Mouse (Mus musculus) liver, embryonic 16.5 days (tissue): ENCODE results near the gene Sec61g. TPM values are rescaled to one million over a fixed set of nuclear protein-coding genes. Genes with fewer than 3 reads are reported as not detected.

Source experiments
- ATAC-seq: fragments of 200-750 bp; cut with Nextera tagmentation; 2 replicates; pipeline ENCODE4 v1.8.0; 2017; ENCODE audit warnings: low read depth, mild to moderate bottlenecking, moderate number of reproducible peaks, moderate library complexity
- H3K27ac ChIP-seq: fragments of 300-500 bp; sonication (generic); 2 replicates; pipeline ENCODE4 v1.5.1; 2014; ENCODE audit warnings: mild to moderate bottlenecking, low read length
- H3K27me3 ChIP-seq: fragments of 300-500 bp; sonication (generic); 2 replicates; pipeline ENCODE4 v1.6.1; 2014; ENCODE audit warnings: low read depth, low read length, mixed read lengths; ENCODE audit not compliant: control insufficient read depth, insufficient read depth
- H3K36me3 ChIP-seq: fragments of 300-500 bp; sonication (generic); 2 replicates; pipeline ENCODE4 v1.6.1; 2014; ENCODE audit warnings: mild to moderate bottlenecking; ENCODE audit not compliant: control insufficient read depth, insufficient read depth
- H3K4me1 ChIP-seq: fragments of 300-500 bp; sonication (generic); 2 replicates; pipeline ENCODE4 v1.6.1; 2014; ENCODE audit warnings: low read depth, low read length, mixed read lengths; ENCODE audit not compliant: control insufficient read depth
- H3K4me2 ChIP-seq: fragments of 300-500 bp; sonication (generic); 2 replicates; pipeline ENCODE4 v1.6.1; 2014; ENCODE audit warnings: low read depth, low read length, mixed read lengths
- H3K4me3 ChIP-seq: fragments of 300-500 bp; sonication (generic); 2 replicates; pipeline ENCODE4 v1.5.1; 2014; ENCODE audit warnings: low read depth, mild to moderate bottlenecking, low read length
- H3K9ac ChIP-seq: fragments of 300-500 bp; sonication (generic); 2 replicates; pipeline ENCODE4 v1.6.1; 2014; ENCODE audit warnings: low read depth, low read length
- H3K9me3 ChIP-seq: fragments of 300-500 bp; sonication (generic); replicated peaks from 2 replicates; pipeline ENCODE4 v1.6.1; 2016; ENCODE audit warnings: low read length; ENCODE audit not compliant: control insufficient read depth
- WGBS: fragments of 180-500 bp; shearing (Covaris S2); extraction: QIAGEN DNeasy Blood & Tissue Kit; methylation state at CpG from one replicate; pipeline ENCODE4 v1.1.7; 2014; ENCODE audit not compliant: insufficient replicate concordance; 5-methylcytosine and 5-hydroxymethylcytosine counted together
- polyA plus RNA-seq: library from polyadenylated mRNA; unstranded; fragments of >200 nt; fragmentation: Nextera tagmentation; extraction: Ambion mirVana; gene quantifications from 2 replicates; pipeline ENCODE4 v1.2.1, GENCODE M21; 2015

Gene Sec61g
- polyA plus RNA-seq = 29.9 and 35.1 TPM in 2 replicates

DNA sequence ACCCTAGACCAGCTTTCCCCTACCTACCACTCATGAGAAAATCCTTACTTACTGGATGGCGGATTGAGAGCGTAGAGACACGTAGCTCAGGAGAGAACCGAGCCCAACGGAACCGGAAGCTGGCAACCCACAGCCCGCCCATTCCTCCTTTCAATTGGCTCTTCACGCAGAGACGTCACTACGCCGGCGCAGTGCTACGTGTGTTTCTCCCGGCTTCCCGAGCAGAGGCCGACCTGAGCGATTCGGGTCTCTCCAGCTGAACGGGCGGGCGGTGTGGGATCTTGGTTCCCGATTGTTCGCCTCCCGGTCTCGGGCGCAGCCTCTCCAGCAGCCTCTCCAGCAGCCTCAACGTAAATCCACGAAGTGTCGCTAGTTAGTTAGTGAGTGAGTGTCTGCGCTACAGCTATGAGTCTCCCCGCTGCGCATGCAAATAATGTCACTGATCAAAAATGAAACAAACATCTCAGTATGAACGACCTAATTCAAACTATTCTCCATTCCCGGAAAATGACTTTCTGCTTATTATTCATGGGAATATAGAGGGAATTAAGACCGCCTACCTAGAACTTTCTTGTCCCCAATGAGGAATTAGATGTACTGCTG is at the start of gene Sec61g:
Gene Sec61g, minus strand, starts transcription at position 433 of the 603 bp plus-strand sequence.
- Histone ChIP-seq H3K27ac (peak within 1 kb of the TSS; percentile 85), H3K4me1 (peaks cover 17% of the 10 kb centered on the region), H3K9ac (peak within 1 kb of the TSS; percentile 86), H3K4me3 (peak within 1 kb of the TSS; percentile 78), H3K27me3 (no peaks in the 10 kb centered on the region), H3K9me3 (no peaks in the 10 kb centered on the region), H3K36me3 (peaks cover 19% of the 10 kb centered on the region), H3K4me2 (peak within 1 kb of the TSS; percentile 77)
- peak; percentile 95 for ATAC-seq
- WGBS = under 1% methylated on average over 35 of the region's 35 CpGs

DNA sequence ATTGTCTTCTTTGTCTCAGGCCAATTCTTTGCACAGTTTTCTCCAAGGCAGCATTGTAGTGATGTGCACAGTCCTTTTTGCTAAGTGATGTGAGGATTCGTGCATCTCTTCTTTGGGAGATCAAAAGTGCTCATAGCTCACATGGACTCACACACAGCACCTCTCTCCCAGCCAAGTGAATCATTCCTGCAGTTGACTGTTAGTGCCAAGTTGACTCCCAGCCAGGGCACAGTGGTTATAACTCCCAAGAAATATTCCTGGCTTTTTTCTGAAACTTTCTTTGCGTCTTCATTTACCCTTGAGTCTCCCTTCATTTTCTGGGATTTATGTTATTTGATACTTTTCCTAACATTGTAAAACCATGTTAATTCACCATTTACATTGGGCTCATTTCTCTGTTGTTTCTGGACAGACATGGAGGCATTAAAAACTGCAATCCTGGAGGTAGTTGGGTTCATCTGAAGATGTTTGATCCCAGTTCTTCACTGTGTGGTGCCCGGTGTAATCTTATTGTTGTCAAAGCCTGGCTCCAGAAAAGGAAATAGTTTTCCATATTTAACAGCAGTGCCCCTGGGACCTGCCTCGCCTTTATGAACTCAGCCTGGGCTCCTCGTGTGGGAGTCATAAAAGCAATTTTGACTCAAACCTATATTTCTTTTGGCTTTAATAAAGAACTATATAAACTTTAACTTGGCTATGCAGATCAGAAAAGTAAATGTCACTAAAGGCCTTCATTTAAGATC is 38.3 kb upstream of the Sec61g start:
- no peaks in the 10 kb centered on the region for H3K4me1 ChIP-seq
- no peak for ATAC-seq
- H3K36me3 ChIP-seq = no peaks in the 10 kb centered on the region
- H3K9me3 ChIP-seq = no peaks in the 10 kb centered on the region
- H3K9ac ChIP-seq = no peak overlapping the region
- WGBS = 54% methylated on average over 5 of the region's 5 CpGs
- H3K4me3 ChIP-seq = no peak overlapping the region
- H3K27me3 ChIP-seq = no peaks in the 10 kb centered on the region
- no peak overlapping the region for H3K4me2 ChIP-seq
- no peak overlapping the region for H3K27ac ChIP-seq

DNA sequence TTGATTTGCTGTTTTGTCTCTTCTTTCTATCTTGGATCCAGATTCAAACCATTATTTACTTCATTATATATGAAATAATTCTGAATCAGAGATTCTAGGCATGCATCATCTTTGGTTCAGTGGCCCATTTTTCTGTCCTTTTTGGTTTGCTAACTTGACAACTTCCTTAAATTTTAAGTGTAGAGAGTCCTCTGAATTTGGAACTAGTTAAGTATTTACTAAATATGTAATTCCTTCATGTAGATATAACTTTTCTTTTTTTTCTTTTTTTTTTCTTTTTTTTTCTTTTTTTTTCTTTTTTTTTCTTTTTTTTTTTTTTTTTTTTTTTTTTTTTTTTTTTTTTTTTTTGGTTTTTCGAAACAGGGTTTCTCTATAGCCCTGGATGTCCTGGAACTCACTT is 29.1 kb upstream of the Sec61g start:
- no peak overlapping the region for H3K4me3 ChIP-seq
- no peak overlapping the region for H3K9ac ChIP-seq
- no peaks in the 10 kb centered on the region for H3K27me3 ChIP-seq
- no peaks in the 10 kb centered on the region for H3K9me3 ChIP-seq
- H3K4me2 ChIP-seq = no peak overlapping the region
- H3K36me3 ChIP-seq = no peaks in the 10 kb centered on the region
- H3K4me1 ChIP-seq = no peaks in the 10 kb centered on the region
- no peak overlapping the region for H3K27ac ChIP-seq
- 69% methylated on average over 1 of the region's 1 CpGs for WGBS
- ATAC-seq = no peak

DNA sequence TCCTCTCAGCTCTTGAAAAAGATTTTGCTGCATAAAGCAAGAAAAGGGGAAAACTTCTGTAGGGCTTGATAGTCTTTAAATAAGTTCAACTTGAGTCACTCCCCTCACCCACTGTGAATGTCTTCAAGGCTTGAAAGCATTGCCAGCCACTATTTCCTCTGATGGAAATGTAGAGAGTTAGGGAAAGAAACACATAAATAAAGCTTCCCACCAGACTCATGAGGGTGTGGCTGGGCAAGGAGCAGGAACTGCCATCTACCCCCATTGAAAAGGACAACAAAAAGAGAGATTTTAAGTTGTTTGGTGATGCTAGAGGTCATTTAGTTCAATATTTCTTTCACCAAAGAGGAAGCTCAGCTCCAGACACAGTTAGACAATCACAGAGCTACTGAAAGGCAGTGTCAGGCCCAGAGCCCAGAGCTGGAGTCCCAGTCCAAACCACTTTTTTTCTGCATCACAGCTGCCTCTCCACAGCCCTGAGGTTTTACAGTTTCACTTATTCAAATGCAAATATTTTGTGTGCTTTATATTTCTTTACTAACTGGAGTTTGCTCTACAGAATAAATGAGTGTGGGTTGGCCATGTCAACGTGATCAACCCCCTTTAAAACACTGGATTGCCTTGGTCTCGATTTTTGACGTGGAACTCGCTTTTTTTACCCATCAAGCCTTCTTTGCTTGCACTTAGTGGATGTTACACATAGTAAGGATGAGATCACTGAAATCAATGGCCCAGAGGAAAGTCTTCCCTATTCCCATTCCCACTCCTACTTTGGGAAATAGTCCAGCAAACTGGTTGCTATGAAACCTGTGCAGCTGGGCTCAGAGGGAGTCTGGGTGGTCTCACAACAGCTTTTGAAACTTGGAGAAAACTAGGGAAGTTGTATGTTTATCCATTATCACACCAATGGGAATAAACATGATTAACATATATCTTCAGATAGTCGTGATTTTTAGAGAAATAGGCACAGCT is 26.6 kb upstream of the Sec61g start:
- H3K9me3 ChIP-seq = no peaks in the 10 kb centered on the region
- no peaks in the 10 kb centered on the region for H3K27me3 ChIP-seq
- no peak for ATAC-seq
- no peak overlapping the region for H3K27ac ChIP-seq
- no peak overlapping the region for H3K4me2 ChIP-seq
- no peak overlapping the region for H3K4me3 ChIP-seq
- 53% methylated on average over 5 of the region's 5 CpGs for whole genome bisulfite sequencing
- no peaks in the 10 kb centered on the region for H3K36me3 ChIP-seq
- H3K9ac ChIP-seq = no peak overlapping the region
- H3K4me1 ChIP-seq = no peaks in the 10 kb centered on the region

DNA sequence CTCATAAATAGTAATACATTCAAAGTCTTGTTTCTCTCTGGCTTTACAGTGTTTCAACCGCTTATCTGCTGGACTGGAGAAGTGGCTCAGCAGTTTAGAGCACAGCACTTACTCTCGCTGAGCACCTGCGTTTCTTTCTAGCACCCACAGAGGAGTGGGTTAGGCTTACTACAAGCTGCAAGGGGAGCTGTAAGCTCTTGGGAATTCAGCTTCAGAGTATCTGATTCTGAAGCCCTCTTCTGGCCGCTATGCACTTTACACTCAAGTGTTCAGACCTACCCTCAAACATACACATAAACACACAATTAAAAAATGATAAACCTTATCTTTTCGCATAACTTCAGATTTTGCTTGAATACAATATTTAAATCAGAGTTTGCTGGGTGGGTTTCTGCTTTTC is 24.6 kb upstream of the Sec61g start:
- H3K4me1 ChIP-seq = no peaks in the 10 kb centered on the region
- no peaks in the 10 kb centered on the region for H3K36me3 ChIP-seq
- 25% methylated on average over 5 of the region's 5 CpGs for WGBS
- H3K27ac ChIP-seq = no peak overlapping the region
- no peaks in the 10 kb centered on the region for H3K27me3 ChIP-seq
- no peak for ATAC-seq
- H3K4me2 ChIP-seq = no peak overlapping the region
- H3K9ac ChIP-seq = no peak overlapping the region
- no peak overlapping the region for H3K4me3 ChIP-seq
- no peaks in the 10 kb centered on the region for H3K9me3 ChIP-seq

DNA sequence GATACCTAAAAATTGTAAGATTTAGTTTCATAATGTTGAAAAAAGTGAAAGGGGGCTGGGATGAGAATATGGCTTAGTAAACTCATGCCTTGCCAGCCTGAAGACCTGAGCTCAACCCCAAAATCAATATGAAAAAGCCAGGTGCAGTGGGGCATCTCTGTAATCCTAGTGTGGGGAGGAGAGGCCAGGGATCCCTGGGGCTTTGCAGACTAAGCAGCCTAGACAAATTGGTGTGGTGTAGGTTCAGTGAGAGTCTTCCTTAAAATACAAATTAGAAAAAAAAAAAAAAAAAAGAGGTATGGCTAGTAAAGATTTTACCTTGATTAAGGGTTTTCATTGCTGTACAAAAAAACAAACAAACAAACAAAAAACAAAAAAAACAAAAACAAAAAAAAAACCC is 20.6 kb upstream of the Sec61g start:
- H3K36me3 ChIP-seq = no peaks in the 10 kb centered on the region
- no peak overlapping the region for H3K4me3 ChIP-seq
- no peak overlapping the region for H3K4me2 ChIP-seq
- no peaks in the 10 kb centered on the region for H3K4me1 ChIP-seq
- no peak for ATAC-seq
- H3K9me3 ChIP-seq = no peaks in the 10 kb centered on the region
- H3K27me3 ChIP-seq = no peaks in the 10 kb centered on the region
- H3K9ac ChIP-seq = no peak overlapping the region
- H3K27ac ChIP-seq = no peak overlapping the region

DNA sequence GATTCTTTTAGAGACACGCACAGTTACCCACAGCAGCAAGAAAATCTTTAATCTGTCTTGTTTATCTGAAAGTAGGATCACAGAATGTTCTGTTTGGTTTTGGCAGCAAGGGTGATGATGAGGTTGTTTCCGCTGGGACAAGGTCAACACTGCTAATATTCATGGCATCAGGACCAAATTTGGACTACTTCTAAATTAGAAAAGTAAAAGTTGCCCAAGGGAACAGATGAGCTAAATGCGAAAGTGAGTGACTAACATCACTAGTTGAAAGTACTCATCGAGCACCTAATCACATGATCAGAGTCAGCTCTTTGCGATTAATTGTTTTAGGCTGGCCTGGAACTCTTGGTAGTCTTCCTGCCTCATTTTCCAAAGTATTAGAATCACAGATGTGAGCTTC is 20.1 kb upstream of the Sec61g start:
- H3K27me3 ChIP-seq = no peaks in the 10 kb centered on the region
- ATAC-seq = no peak
- no peaks in the 10 kb centered on the region for H3K9me3 ChIP-seq
- 73% methylated on average over 5 of the region's 5 CpGs for WGBS
- no peak overlapping the region for H3K4me2 ChIP-seq
- no peaks in the 10 kb centered on the region for H3K36me3 ChIP-seq
- H3K4me1 ChIP-seq = no peaks in the 10 kb centered on the region
- H3K9ac ChIP-seq = no peak overlapping the region
- H3K4me3 ChIP-seq = no peak overlapping the region
- no peak overlapping the region for H3K27ac ChIP-seq

DNA sequence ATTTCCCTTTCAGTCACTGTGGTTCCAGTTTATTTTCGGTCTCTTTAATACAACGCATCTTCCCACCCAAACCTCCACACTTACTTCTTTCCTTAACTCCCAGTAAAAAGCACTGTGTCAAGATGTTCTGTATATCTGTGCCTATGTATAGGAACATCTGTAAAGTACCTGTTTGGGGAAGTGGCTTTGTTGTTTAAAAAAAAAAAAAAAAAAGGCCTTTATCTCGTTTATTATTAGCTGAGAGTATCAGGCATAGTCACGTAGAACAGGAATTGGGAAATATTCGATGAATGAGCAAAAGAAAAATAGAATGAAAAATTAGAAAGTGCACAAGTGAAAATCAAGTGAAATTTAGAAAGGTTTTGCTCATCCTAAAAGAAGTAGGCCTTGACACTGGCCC is 19.5 kb upstream of the Sec61g start:
- Histone ChIP-seq H3K4me1 (no peaks in the 10 kb centered on the region), H3K36me3 (no peaks in the 10 kb centered on the region), H3K27ac (no peak overlapping the region), H3K9ac (no peak overlapping the region), H3K27me3 (no peaks in the 10 kb centered on the region), H3K9me3 (no peaks in the 10 kb centered on the region), H3K4me3 (no peak overlapping the region), H3K4me2 (no peak overlapping the region)
- no peak for ATAC-seq
- WGBS = 62% methylated on average over 5 of the region's 5 CpGs
